Mouse (Mus musculus) E14TG2a.4 (cell line): ENCODE data around the gene Tlx2.

Experiments used
- CTCF ChIP-seq: conservative IDR thresholded peaks from 2 replicates; pipeline ENCODE4 v1.5.1; 2014; ENCODE audit warnings: low read length
- NANOG ChIP-seq: IDR thresholded peaks from 2 replicates; pipeline ENCODE4 v1.6.1; 2014; ENCODE audit warnings: borderline replicate concordance, low read length, mixed read lengths
- POU5F1 ChIP-seq: IDR thresholded peaks from 2 replicates; pipeline ENCODE4 v1.6.1; 2014; ENCODE audit warnings: low read length, borderline replicate concordance

DNA sequence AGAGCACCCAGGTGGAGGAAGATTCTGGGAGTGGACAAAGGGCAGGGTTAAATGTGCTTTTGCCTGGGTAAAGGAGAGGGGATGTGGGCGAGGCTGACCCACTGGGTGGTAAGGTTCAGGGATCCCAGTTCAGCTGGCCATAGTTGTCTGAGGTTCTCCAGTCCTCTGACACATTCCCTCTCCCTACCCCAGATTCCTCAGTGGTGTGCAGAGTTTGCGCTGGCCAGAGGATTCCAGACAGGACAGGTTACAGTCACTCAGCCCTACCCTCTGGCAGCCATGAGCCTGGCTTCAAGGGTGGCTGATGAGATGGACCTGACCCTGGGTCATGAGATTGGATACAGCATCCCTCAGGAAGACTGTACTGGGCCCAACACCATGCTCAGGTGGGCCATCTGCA, 11.4 kb downstream of the Tlx2 start:
- TF ChIP-seq CTCF (no peak), POU5F1 (no peak), NANOG (no peak)
